Mouse (Mus musculus): ENCODE measurements at regions not wholly inside any gene's neighbourhood (a gene's known extent, or its start where the extent isn't known, plus 50 kb on each side); places are given as distances from the start of the nearest gene placed in this dataset.

DNA sequence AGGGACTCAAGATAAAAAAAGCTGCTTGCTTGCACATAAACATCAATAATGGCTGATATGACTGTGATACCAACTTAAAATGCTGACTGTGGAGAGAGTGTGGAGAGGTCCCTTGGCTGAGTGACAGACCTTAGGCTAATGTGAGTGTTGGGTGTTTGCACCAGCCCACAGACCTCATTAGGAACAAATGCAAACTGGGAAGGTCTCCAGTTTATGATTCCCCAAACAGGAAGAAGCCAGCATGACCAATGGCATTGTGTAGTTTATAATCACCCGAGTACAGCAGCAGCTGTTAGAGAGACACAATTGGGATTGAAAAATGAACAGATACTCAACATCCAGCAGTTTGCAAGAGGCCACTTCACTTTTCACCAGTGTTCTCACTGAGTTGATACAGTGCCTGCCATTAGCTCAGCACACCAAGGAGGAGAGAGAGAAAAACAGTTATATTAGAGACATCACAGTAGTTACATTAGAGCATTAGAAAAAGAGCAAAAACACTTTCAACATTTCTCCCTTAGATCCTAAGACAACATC lies 90.3 kb upstream of the Impg1 start:
- TF ChIP-seq POLR2A (IDR thresholded peaks at IDR 0.05; ENCODE audit: borderline replicate concordance, insufficient read depth, low read length), result no peak
- TF ChIP-seq CTCF (IDR thresholded peaks at IDR 0.05; ENCODE audit: borderline replicate concordance, insufficient read depth, low read depth, low read length), result no peak

All from cerebellum, adult 2 months (tissue).